Mouse (Mus musculus) bone marrow macrophage, adult 2 months (primary cell): ENCODE results near the gene Myo10.

Experiments
- CTCF ChIP-seq: IDR thresholded peaks from 2 replicates; pipeline ENCODE4 v1.5.1; 2012; ENCODE audit warnings: low read depth, mild to moderate bottlenecking, low read length, moderate library complexity
- POLR2A ChIP-seq: IDR thresholded peaks from 2 replicates; pipeline ENCODE4 v1.6.1; 2012; ENCODE audit warnings: mild to moderate bottlenecking, low read depth, low read length, borderline replicate concordance

DNA sequence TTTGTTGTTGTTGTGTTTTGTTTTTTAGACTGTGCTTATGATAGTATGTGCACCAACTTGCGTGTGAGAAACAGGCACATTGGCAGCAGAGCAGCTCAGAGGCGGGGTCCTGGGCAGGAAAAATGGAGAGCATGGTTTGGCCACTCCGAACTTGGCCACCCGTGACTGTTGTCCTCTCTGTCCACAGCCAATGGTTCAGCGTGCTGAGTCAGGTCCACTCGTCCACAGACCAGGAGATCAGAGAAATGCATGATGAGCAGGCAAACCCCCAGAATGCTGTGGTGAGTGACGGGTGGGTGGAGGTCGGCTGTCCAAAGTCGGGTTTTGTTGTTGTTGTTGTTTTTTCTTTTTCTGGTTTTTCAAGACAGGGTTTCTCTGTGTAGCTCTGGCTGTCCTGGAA lies 173.2 kb downstream of the Myo10 start:
- TF ChIP-seq CTCF, result no peak
- no peak for TF ChIP-seq POLR2A
